Mouse (Mus musculus): ENCODE results near the gene Trim54.

Gene Trim54

GRCm38 (mm10) chr5:31116354-31116753, at the start of gene Trim54:
Trim54 (plus strand) TSS chr5:31116712.
- in situ Hi-C loops (cut with MseI, MboI), result no loop called here

DNA sequence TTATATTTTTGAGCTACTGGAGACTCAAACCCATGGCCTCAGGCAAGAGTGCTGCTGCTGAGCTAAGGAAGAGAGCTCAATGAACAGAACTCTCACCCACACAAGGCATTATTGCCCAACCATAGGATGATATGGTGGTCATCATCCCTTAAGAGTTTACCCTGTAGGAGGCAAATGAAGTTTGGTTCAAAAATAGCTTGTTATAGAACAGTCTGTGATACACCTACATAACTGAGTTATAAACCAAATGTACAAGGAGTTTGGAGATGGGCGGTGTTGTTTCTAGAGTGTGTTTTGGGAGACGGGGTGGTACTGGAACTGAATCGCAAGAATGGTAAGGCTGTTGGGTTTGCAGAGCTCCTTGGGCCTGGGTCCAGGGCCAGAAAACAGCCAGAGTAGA, 46.7 kb upstream of the Trim54 start:
- in situ Hi-C loops (cut with MseI, MboI), result no loop called here

DNA sequence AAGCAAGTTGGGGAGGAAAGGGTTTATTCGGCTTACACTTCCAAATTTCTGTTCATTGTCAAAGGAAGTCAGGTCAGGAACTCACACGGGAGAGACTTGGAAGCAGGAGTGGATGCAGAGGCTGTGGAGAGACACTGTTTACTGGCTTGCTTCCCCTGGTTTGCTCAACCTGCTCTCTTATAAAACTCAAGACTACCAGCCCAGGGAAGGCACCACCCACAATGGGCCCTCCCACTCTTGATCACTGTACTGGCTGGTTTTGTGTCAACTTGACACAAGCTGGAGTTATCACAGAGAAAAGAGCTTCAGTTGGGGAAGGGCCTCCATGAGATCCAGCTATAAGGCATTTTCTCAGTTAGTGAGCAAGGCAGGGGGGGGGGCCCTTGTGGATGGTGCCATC, 45.5 kb upstream of the Trim54 start:
- in situ Hi-C loops (cut with MseI, MboI), result no loop called here

GRCm38 (mm10) chr5:31071821-31072220, 44.7 kb upstream of the Trim54 start:
- in situ Hi-C loops (cut with MseI, MboI), result no loop called here

GRCm38 (mm10) chr5:31073176-31073575, 43.3 kb upstream of the Trim54 start:
- in situ Hi-C loops (cut with MseI, MboI), result no loop called here

GRCm38 (mm10) chr5:31076346-31076745, 40.2 kb upstream of the Trim54 start:
- in situ Hi-C loops (cut with MseI, MboI), result no loop called here

- in situ Hi-C loops (cut with MseI, MboI), result no loop called here
Measured at GRCm38 (mm10) chr5:31080059-31080794, 36.3 kb upstream of the Trim54 start.

- in situ Hi-C loops (cut with MseI, MboI), result no loop called here
Measured at GRCm38 (mm10) chr5:31080795-31081164, 35.7 kb upstream of the Trim54 start.

DNA sequence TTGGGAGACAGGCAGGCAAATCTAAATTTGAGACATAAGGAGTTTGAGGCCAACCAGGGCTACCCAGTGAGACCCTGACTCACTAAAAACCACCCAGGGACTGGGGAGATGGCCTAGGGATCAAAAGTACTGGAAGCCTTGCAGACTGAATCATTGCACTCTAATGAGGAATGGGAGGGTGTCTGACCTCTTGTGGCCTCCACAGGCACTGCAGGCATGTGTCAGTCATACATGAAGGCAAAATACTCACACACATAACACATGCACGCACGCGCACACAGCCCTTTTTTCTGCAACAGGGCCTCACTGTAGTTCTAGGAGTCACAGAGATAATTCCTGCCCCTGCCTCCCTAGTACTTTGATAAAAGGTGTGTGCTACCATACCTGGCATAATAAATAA, 35.1 kb upstream of the Trim54 start:
- in situ Hi-C loops (cut with MseI, MboI), result no loop called here

DNA sequence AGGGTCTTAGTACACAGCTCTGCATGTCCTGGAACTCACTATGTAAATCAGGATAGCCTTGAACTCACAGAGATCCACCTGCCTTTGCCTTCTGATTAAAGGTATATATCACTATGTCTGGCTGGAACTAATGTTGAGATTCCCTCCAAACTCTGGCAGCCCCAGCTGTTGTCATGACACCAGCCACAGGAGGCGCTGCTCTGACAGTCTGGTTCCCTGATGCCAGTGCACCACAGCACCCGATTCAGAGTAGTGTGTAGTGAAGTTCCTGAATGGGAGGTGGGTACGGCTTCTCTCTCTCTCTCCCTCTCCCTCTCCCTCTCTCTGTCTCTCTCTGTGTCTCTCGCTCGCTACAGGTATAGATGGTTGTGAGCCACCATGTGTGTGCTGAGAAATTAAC, 34.2 kb upstream of the Trim54 start:
- in situ Hi-C loops (cut with MseI, MboI), result no loop called here

GRCm38 (mm10) chr5:31082935-31083625, 33.4 kb upstream of the Trim54 start:
- in situ Hi-C loops (cut with MseI, MboI), result no loop called here

DNA sequence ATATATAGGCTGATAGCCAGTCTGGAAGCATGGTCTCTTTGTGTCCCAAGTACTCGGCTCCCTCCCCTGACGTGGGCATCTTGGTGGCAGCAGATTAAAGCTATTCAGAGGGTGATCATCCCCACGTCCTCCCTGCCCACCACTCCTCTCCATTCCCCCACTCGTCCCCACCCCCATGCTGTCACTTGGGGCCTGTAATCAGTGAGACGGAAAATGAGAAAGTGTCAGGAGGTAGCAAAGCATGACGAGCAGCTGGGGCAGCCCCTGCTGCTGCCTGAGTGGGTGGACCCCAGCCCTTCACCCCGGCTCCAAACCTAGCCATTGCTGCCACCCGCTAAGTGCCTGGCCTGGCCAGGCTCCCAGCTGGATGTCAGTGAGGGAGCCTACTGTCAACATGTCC, 32.6 kb upstream of the Trim54 start:
- in situ Hi-C loops (cut with MseI, MboI), result no loop called here

DNA sequence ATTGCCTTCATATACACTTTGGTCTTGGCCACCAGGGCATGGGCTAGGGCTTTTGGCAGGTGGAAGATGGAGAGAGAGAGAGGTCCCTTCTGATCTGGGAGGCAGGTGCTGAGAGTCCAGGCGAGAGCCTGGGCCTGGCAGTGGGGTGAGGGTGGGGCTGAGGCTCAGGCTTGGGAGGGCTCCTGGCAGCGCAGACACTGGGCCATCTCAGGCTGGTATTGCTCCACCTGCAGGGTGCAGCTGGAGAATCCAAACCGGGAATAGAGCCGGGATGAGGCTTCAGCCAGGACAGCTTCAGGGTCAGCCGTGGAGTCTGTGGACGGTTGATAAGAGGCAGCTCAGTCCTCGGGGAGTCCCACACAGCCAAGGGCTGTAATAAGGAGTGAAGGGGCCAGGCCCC, 29.9 kb upstream of the Trim54 start:
- in situ Hi-C loops (cut with MseI, MboI), result no loop called here

DNA sequence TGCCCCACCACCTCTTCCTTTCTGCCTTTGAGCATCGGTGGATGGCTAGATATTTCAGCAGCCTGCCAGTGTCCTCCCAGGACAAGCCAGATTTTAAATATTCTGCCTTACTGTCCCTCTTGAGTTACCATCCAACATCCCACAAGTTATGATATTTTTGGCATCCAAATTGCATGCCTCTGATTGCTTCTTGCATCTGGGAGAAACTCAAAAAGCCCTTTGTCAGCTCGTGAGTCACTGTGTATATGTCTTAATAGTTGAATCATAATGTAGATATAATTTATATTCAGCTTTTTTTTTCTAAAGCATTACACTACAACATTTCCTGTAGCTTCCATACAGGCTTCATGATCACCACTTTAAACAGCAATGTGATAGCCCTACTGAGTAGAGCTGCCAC, 29.4 kb upstream of the Trim54 start:
- in situ Hi-C loops (cut with MseI, MboI), result no loop called here

GRCm38 (mm10) chr5:31092231-31092975, 24.1 kb upstream of the Trim54 start:
- in situ Hi-C loops (cut with MseI, MboI), result no loop called here

GRCm38 (mm10) chr5:31093151-31094041, 23.1 kb upstream of the Trim54 start:
- in situ Hi-C loops (cut with MseI, MboI), result no loop called here

GRCm38 (mm10) chr5:31094100-31094798, 22.3 kb upstream of the Trim54 start:
- in situ Hi-C loops (cut with MseI, MboI), result no loop called here

- in situ Hi-C loops (cut with MseI, MboI), result no loop called here
Measured at GRCm38 (mm10) chr5:31094799-31095691, 21.5 kb upstream of the Trim54 start.

DNA sequence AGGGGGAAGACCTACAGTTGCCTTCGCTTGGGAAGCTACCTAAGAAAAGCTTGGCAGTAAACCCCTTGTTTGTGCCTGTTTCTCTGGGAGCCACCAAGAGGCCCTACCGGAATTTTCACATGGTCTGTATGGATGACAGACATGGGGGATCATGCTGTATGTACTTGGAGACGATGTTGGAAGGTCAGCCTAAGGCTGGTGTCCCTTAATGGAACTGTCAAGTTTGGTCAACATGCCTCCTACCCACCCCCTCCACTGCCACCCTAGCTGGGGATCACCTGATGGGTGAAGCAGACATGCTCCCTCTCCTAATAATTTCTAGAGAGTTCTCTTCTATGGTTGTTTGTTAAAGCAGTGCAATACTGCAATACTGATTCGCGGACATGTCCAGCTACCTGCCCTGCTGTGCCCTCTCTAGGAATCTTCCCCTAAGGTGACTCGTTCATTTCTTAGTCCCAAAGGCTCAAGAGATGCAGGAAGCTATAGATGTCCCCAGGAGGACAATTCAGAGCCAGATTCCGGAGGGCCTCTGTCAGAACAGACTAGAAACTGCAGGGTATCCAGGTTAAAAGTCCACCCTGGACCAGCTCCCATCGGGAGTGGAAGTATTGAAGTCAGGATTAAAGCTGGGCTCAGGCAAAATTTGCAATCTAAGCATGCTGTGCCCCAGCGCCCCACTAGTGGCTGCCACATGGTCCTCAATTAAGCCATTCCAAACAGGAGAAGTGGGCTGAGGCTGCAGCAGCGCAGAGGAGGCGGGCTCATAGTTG, 20.6 kb upstream of the Trim54 start:
- in situ Hi-C loops (cut with MseI, MboI), result no loop called here

All from mouse trophoblast stem cell (cell line).